Mouse (Mus musculus) mouse trophoblast stem cell (cell line): ENCODE results near the gene Tpgs1.

Experiments used
- in situ Hi-C, 2 experiments: fragments of 300-500 bp; cut with MseI, MboI; formaldehyde crosslinking; loops; 2 replicates in 1 of 2; 3 replicates in 1 of 2; pipeline ENCODE4 v1.15.1; 2025

Gene Tpgs1

GRCm38 (mm10) chr10:79668771-79669575 lies at the start of gene Tpgs1:
TSS of gene Tpgs1 (plus strand) at chr10:79669369.
- in situ Hi-C loops, result no loop called here

- in situ Hi-C loops, result no loop called here
Measured at GRCm38 (mm10) chr10:79623950-79624349, 45.2 kb upstream of the Tpgs1 start.

GRCm38 (mm10) chr10:79625398-79625797 lies 43.8 kb upstream of the Tpgs1 start:
- in situ Hi-C loops, result no loop called here

- in situ Hi-C loops, result no loop called here
Measured at GRCm38 (mm10) chr10:79626156-79626555, 43.0 kb upstream of the Tpgs1 start.

- in situ Hi-C loops, result no loop called here
Measured at GRCm38 (mm10) chr10:79628377-79628776, 40.8 kb upstream of the Tpgs1 start.

GRCm38 (mm10) chr10:79631432-79631831 lies 37.7 kb upstream of the Tpgs1 start:
- in situ Hi-C loops, result no loop called here

- in situ Hi-C loops, result no loop called here
Measured at GRCm38 (mm10) chr10:79633006-79633777, 36.0 kb upstream of the Tpgs1 start.

- in situ Hi-C loops, result no loop called here
Measured at GRCm38 (mm10) chr10:79636287-79636686, 32.9 kb upstream of the Tpgs1 start.

GRCm38 (mm10) chr10:79637128-79638110 lies 31.8 kb upstream of the Tpgs1 start, which contains the start of gene Shc2:
TSS of gene Shc2 (minus strand) at chr10:79637918.
- in situ Hi-C loops, result no loop called here

- in situ Hi-C loops, result no loop called here
Measured at GRCm38 (mm10) chr10:79638486-79639204, 30.5 kb upstream of the Tpgs1 start.

- in situ Hi-C loops, result loop anchor here in 1 of 2 experiments (5.0 kb wide), 1 partner anchor 48 kb away; no protein-coding TSS in a partner anchor
Measured at GRCm38 (mm10) chr10:79645711-79646110, 23.5 kb upstream of the Tpgs1 start, which contains the start of gene Odf3l2. TSS of gene Odf3l2 (minus strand) at chr10:79645738.

- in situ Hi-C loops, result loop anchor here in 1 of 2 experiments (5.0 kb wide), 1 partner anchor 52 kb away; no protein-coding TSS in a partner anchor
Measured at GRCm38 (mm10) chr10:79649070-79649751, 20.0 kb upstream of the Tpgs1 start.

- in situ Hi-C loops, result loop anchor here in 1 of 2 experiments (5.0 kb wide), 1 partner anchor 55 kb away; no protein-coding TSS in a partner anchor
Measured at GRCm38 (mm10) chr10:79652789-79653188, 16.4 kb upstream of the Tpgs1 start.

- in situ Hi-C loops, result loop anchor here in 1 of 2 experiments (5.0 kb wide), 1 partner anchor 58 kb away; no protein-coding TSS in a partner anchor
Measured at GRCm38 (mm10) chr10:79654946-79655395, 14.2 kb upstream of the Tpgs1 start.

GRCm38 (mm10) chr10:79658829-79659228 lies 10.3 kb upstream of the Tpgs1 start:
- in situ Hi-C loops, result no loop called here

- in situ Hi-C loops, result no loop called here
Measured at GRCm38 (mm10) chr10:79660298-79660697, 8.9 kb upstream of the Tpgs1 start.

- in situ Hi-C loops, result no loop called here
Measured at GRCm38 (mm10) chr10:79661861-79662260, 7.3 kb upstream of the Tpgs1 start.

GRCm38 (mm10) chr10:79664131-79664665 lies 5.0 kb upstream of the Tpgs1 start, which contains the start of gene Madcam1:
TSS of gene Madcam1 (plus strand) at chr10:79664559.
- in situ Hi-C loops, result no loop called here

- in situ Hi-C loops, result no loop called here
Measured at GRCm38 (mm10) chr10:79665051-79665450, 4.1 kb upstream of the Tpgs1 start.
